ENCODE assay signal across 13 mouse cellular contexts in genomic region chr16:34999986-35000385, GRCm38 (mm10). TPM values are rescaled to one million over a fixed set of nuclear protein-coding genes. Genes with fewer than 3 reads are reported as not detected.
DNase-seq lines count a peak whose midpoint lies in the region; ATAC-seq and TF ChIP-seq lines count a peak whose summit lies in the region.
"Had no signal": no experiment of that assay in that cellular context is flagged by ENCODE, and none has a peak within 500 bp of the region (broad histone marks: within the 10 kb centered on the region; RNA-seq: fewer than 3 reads in every experiment).

No protein-coding gene starts in this region.

- no peak overlapping the region for H3K4me3 ChIP-seq in forebrain, embryonic 12.5 days (replicated peaks)
- no peak overlapping the region for H3K4me3 ChIP-seq in forebrain, embryonic 11.5 days (ENCODE audit: low read depth, low read length)
- H3K4me3 ChIP-seq in hindbrain, embryonic 13.5 days: no peak overlapping the region
- H3K4me3 ChIP-seq in hindbrain, embryonic 11.5 days (ENCODE audit: low read depth, low read length): no peak overlapping the region
- 0 out of 2 replicates have a peak overlapping the region, but pooled peaks have one; percentile 18 for H3K4me3 ChIP-seq in cortical plate, adult 2 months (ENCODE audit: insufficient read depth, low read length)
- no peak overlapping the region for H3K4me3 ChIP-seq in hindbrain, postnatal 0 days (ENCODE audit: low read length)
- H3K4me3 ChIP-seq in liver, postnatal 0 days (ENCODE audit: low read depth, low read length): no peak overlapping the region
- H3K4me3 ChIP-seq: liver, embryonic 12.5 days; midbrain, embryonic 12.5 days; stomach, embryonic 15.5 days had no signal

- TF ChIP-seq CTCF in cortical plate, adult 2 months (IDR thresholded peaks at IDR 0.05; ENCODE audit: extremely low read depth, insufficient read depth, low read length): no peak
- no peak for TF ChIP-seq CTCF in hindbrain, postnatal 0 days (IDR thresholded peaks at IDR 0.05; ENCODE audit: low read depth)
- no peak for TF ChIP-seq CTCF in liver, postnatal 0 days (IDR thresholded peaks at IDR 0.05; ENCODE audit: low read depth)

- H3K9me3 ChIP-seq in forebrain, embryonic 12.5 days: no peaks in the 10 kb centered on the region
- H3K9me3 ChIP-seq in forebrain, embryonic 11.5 days (ENCODE audit: control insufficient read depth, low read length): no peaks in the 10 kb centered on the region
- H3K9me3 ChIP-seq in hindbrain, embryonic 13.5 days: no peaks in the 10 kb centered on the region
- no peaks in the 10 kb centered on the region for H3K9me3 ChIP-seq in hindbrain, embryonic 11.5 days (ENCODE audit: control insufficient read depth, low read length)
- H3K9me3 ChIP-seq in hindbrain, postnatal 0 days (ENCODE audit: low read length): no peaks in the 10 kb centered on the region
- H3K9me3 ChIP-seq in liver, postnatal 0 days (ENCODE audit: low read length): no peaks in the 10 kb centered on the region
- H3K9me3 ChIP-seq: liver, embryonic 12.5 days; midbrain, embryonic 12.5 days; stomach, embryonic 15.5 days had no signal

- no peaks in the 10 kb centered on the region for H3K36me3 ChIP-seq in forebrain, embryonic 12.5 days (replicated peaks)
- H3K36me3 ChIP-seq in forebrain, embryonic 11.5 days (ENCODE audit: control insufficient read depth, insufficient read depth, low read length): no peaks in the 10 kb centered on the region
- H3K36me3 ChIP-seq in hindbrain, embryonic 13.5 days: no peaks in the 10 kb centered on the region
- no peaks in the 10 kb centered on the region for H3K36me3 ChIP-seq in hindbrain, embryonic 11.5 days (ENCODE audit: control insufficient read depth, insufficient read depth, low read length)
- H3K36me3 ChIP-seq in hindbrain, postnatal 0 days (ENCODE audit: insufficient read depth, low read length): no peaks in the 10 kb centered on the region
- H3K36me3 ChIP-seq in liver, postnatal 0 days (replicated peaks; ENCODE audit: insufficient read depth, low read length): no peaks in the 10 kb centered on the region
- H3K36me3 ChIP-seq: liver, embryonic 12.5 days; midbrain, embryonic 12.5 days had no signal

- no peak for TF ChIP-seq EP300 in liver, postnatal 0 days (IDR thresholded peaks at IDR 0.05; ENCODE audit: low read depth)

- H3K27ac ChIP-seq in forebrain, embryonic 12.5 days: no peak overlapping the region
- H3K27ac ChIP-seq in forebrain, embryonic 11.5 days (ENCODE audit: low read depth, low read length): no peak overlapping the region
- H3K27ac ChIP-seq in hindbrain, embryonic 13.5 days: no peak overlapping the region
- no peak overlapping the region for H3K27ac ChIP-seq in hindbrain, embryonic 11.5 days (ENCODE audit: low read depth, low read length)
- peak overlapping the region; percentile 71; the same call in 1 of the 2 replicates for H3K27ac ChIP-seq in cortical plate, adult 2 months (ENCODE audit: insufficient read depth, low read length)
- no peak overlapping the region for H3K27ac ChIP-seq in hindbrain, postnatal 0 days
- H3K27ac ChIP-seq in liver, postnatal 0 days (ENCODE audit: low read depth): no peak overlapping the region
- H3K27ac ChIP-seq: liver, embryonic 12.5 days; midbrain, embryonic 12.5 days; stomach, embryonic 15.5 days had no signal

- H3K9ac ChIP-seq in forebrain, embryonic 12.5 days: no peak overlapping the region
- H3K9ac ChIP-seq in forebrain, embryonic 11.5 days (ENCODE audit: low read length): no peak overlapping the region
- H3K9ac ChIP-seq in hindbrain, embryonic 13.5 days: peak overlapping the region; percentile 19; the same call in 1 of the 2 replicates
- no peak overlapping the region for H3K9ac ChIP-seq in hindbrain, embryonic 11.5 days (ENCODE audit: low read depth, low read length)
- no peak overlapping the region for H3K9ac ChIP-seq in hindbrain, postnatal 0 days (replicated peaks; ENCODE audit: low read length)
- no peak overlapping the region for H3K9ac ChIP-seq in liver, postnatal 0 days (replicated peaks)
- H3K9ac ChIP-seq: liver, embryonic 12.5 days; midbrain, embryonic 12.5 days; stomach, embryonic 15.5 days had no signal

- peaks cover 15% of the 10 kb centered on the region for H3K4me1 ChIP-seq in forebrain, embryonic 12.5 days
- peaks cover 6% of the 10 kb centered on the region; the same call in 1 of the 2 replicates for H3K4me1 ChIP-seq in forebrain, embryonic 11.5 days (replicated peaks; ENCODE audit: control insufficient read depth, insufficient read depth, low read length)
- H3K4me1 ChIP-seq in hindbrain, embryonic 13.5 days (replicated peaks): peaks cover 28% of the 10 kb centered on the region
- no peaks in the 10 kb centered on the region for H3K4me1 ChIP-seq in hindbrain, embryonic 11.5 days (replicated peaks; ENCODE audit: control insufficient read depth, insufficient read depth, low read length)
- peaks cover 18% of the 10 kb centered on the region for H3K4me1 ChIP-seq in cortical plate, adult 2 months (ENCODE audit: control insufficient read depth, insufficient read depth, low read length)
- 0 out of 2 replicates have a peak, but pooled peaks cover 5% of the 10 kb centered on the region for H3K4me1 ChIP-seq in hindbrain, postnatal 0 days (ENCODE audit: insufficient read depth, low read length)
- H3K4me1 ChIP-seq in liver, postnatal 0 days (ENCODE audit: insufficient read depth): peaks cover 6% of the 10 kb centered on the region; the same call in 1 of the 2 replicates

- no peak for TF ChIP-seq POLR2A in cortical plate, adult 2 months (IDR thresholded peaks at IDR 0.05; ENCODE audit: extremely low read depth, insufficient read depth, low read length)

- no peak for ATAC-seq in forebrain, embryonic 12.5 days (ENCODE audit: low FRiP score)
- ATAC-seq in forebrain, embryonic 11.5 days (replicated peaks; ENCODE audit: low FRiP score): no peak
- no peak for ATAC-seq in hindbrain, embryonic 13.5 days (ENCODE audit: low FRiP score)
- ATAC-seq in hindbrain, embryonic 11.5 days (ENCODE audit: low FRiP score): no peak
- ATAC-seq in hindbrain, postnatal 0 days: no peak
- no peak for ATAC-seq in liver, postnatal 0 days
- ATAC-seq in monocyte, adult 5-6 weeks (replicated peaks; ENCODE audit: insufficient number of reproducible peaks, low FRiP score, low TSS enrichment, poor library complexity, severe bottlenecking): no peak
- ATAC-seq: liver, embryonic 12.5 days had no signal

- DNase-seq in forebrain, embryonic 11.5 days (ENCODE audit: low spot score): no peak
- no peak for DNase-seq in hindbrain, embryonic 11.5 days (ENCODE audit: low spot score)
- no peak for DNase-seq in hindbrain, postnatal 0 days (ENCODE audit: low spot score)
- no peak for DNase-seq in liver, postnatal 0 days
- DNase-seq: cerebellum, adult 8-10 months; lung, postnatal 14 days had no signal

- H3K27me3 ChIP-seq in forebrain, embryonic 12.5 days: peaks cover 8% of the 10 kb centered on the region
- H3K27me3 ChIP-seq in forebrain, embryonic 11.5 days (ENCODE audit: control insufficient read depth, insufficient read depth, low read length): no peaks in the 10 kb centered on the region
- 0 out of 2 replicates have a peak, but pooled peaks cover 8% of the 10 kb centered on the region for H3K27me3 ChIP-seq in hindbrain, embryonic 13.5 days
- H3K27me3 ChIP-seq in hindbrain, embryonic 11.5 days (ENCODE audit: control insufficient read depth, insufficient read depth, low read length): no peaks in the 10 kb centered on the region
- no peaks in the 10 kb centered on the region for H3K27me3 ChIP-seq in hindbrain, postnatal 0 days (ENCODE audit: insufficient read depth, low read length)
- H3K27me3 ChIP-seq in liver, postnatal 0 days (ENCODE audit: insufficient read depth, low read length): no peaks in the 10 kb centered on the region
- H3K27me3 ChIP-seq: midbrain, embryonic 12.5 days; stomach, embryonic 15.5 days had no signal

- H3K4me2 ChIP-seq in forebrain, embryonic 12.5 days: peak overlapping the region; percentile 22; the same call in 1 of the 2 replicates
- H3K4me2 ChIP-seq in forebrain, embryonic 11.5 days (ENCODE audit: low read depth, low read length, severe bottlenecking): no peak overlapping the region
- H3K4me2 ChIP-seq in hindbrain, embryonic 13.5 days: peak overlapping the region; percentile 40
- no peak overlapping the region for H3K4me2 ChIP-seq in hindbrain, embryonic 11.5 days (replicated peaks; ENCODE audit: low read depth, low read length)
- peak overlapping the region; percentile 43 for H3K4me2 ChIP-seq in hindbrain, postnatal 0 days (ENCODE audit: low read depth, low read length)
- H3K4me2 ChIP-seq in liver, postnatal 0 days (ENCODE audit: low read depth, low read length): no peak overlapping the region
- H3K4me2 ChIP-seq: liver, embryonic 12.5 days; stomach, embryonic 15.5 days had no signal

- WGBS in forebrain, embryonic 12.5 days: 54% methylated on average over 11 of the region's 11 CpGs
- WGBS in forebrain, embryonic 11.5 days: 58% methylated on average over 11 of the region's 11 CpGs
- 43% methylated on average over 11 of the region's 11 CpGs for WGBS in hindbrain, embryonic 13.5 days
- WGBS in hindbrain, embryonic 11.5 days: 52% methylated on average over 11 of the region's 11 CpGs
- WGBS in hindbrain, postnatal 0 days: 35% methylated on average over 11 of the region's 11 CpGs
- WGBS in liver, postnatal 0 days (ENCODE audit: insufficient replicate concordance): 65% methylated on average over 11 of the region's 11 CpGs

RNA-seq across cellular contexts. Expression of gene Hacd2, which starts 22.2 kb away (rescaled TPM):
- 42.6 and 44.0 TPM in 2 replicates for polyA plus RNA-seq in forebrain, embryonic 12.5 days (2016; fragmentation: Nextera tagmentation; extraction: Ambion mirVana)
- 24.4 and 33.9 TPM in 2 replicates for polyA plus RNA-seq in forebrain, embryonic 11.5 days (2014; fragmentation: Nextera tagmentation; extraction: Ambion mirVana)
- 39.2 and 42.5 TPM in 2 replicates for polyA plus RNA-seq in hindbrain, embryonic 13.5 days (2015; fragmentation: Nextera tagmentation; extraction: Ambion mirVana)
- 27.7 and 31.7 TPM in 2 replicates for polyA plus RNA-seq in hindbrain, embryonic 11.5 days (2014; fragmentation: Nextera tagmentation; extraction: Ambion mirVana)
- polyA plus RNA-seq in cortical plate, adult 2 months (2012; rRNA removed): 38.2 and 42.7 TPM in 2 replicates
- 11.7 and 13.1 TPM in 2 replicates for total RNA-seq in hindbrain, postnatal 0 days (2014; rRNA removed)
- 60.0 and 61.4 TPM in 2 replicates for polyA plus RNA-seq in hindbrain, postnatal 0 days (2015; fragmentation: Nextera tagmentation; extraction: Ambion mirVana)
- 138 and 154 TPM in 2 replicates for polyA plus RNA-seq in liver, postnatal 0 days (2015; fragmentation: Nextera tagmentation; extraction: Ambion mirVana)
- 5.0 to 12.2 TPM (median 5.9 TPM) in 3 replicates for total RNA-seq in monocyte, adult 5-6 weeks (2017)

Comparison
In these comparisons a context has a peak if more than half of its experiments do, and no peak if none do; other contexts are left out.
1. H3K4me2 ChIP-seq: peak in forebrain, embryonic 12.5 days (single experiment), hindbrain, embryonic 13.5 days (single experiment) and hindbrain, postnatal 0 days (single experiment); none in forebrain, embryonic 11.5 days (single experiment), hindbrain, embryonic 11.5 days (single experiment) and liver, postnatal 0 days (single experiment).